Mouse (Mus musculus) lung, embryonic 16.5 days (tissue): Measurements from ENCODE around the gene Trim24. TPM values are rescaled to one million over a fixed set of nuclear protein-coding genes. Genes with fewer than 3 reads are reported as not detected.
A peak's percentile ranks its signal among the peaks of the same experiment; 100 is the strongest.

ENCODE experiments used
- ATAC-seq: fragments of 200-750 bp; cut with Nextera tagmentation; 2 replicates; pipeline ENCODE4 v1.8.0; 2017; ENCODE audit warnings: low read depth, mild to moderate bottlenecking, moderate library complexity
- H3K27ac ChIP-seq: fragments of 300-500 bp; sonication (generic); 2 replicates; pipeline ENCODE4 v1.5.1; 2014; ENCODE audit warnings: mild to moderate bottlenecking, control low read depth, low read length
- H3K27me3 ChIP-seq: fragments of 300-500 bp; sonication (generic); 2 replicates; pipeline ENCODE4 v1.6.1; 2014; ENCODE audit warnings: low read depth, low read length, mixed read lengths; ENCODE audit not compliant: control insufficient read depth, insufficient read depth
- H3K36me3 ChIP-seq: fragments of 300-500 bp; sonication (generic); 2 replicates; pipeline ENCODE4 v1.6.1; 2014; ENCODE audit warnings: low read length; ENCODE audit not compliant: control insufficient read depth, insufficient read depth
- H3K4me1 ChIP-seq: fragments of 300-500 bp; sonication (generic); replicated peaks from 2 replicates; pipeline ENCODE4 v1.6.1; 2014; ENCODE audit warnings: low read length, mixed read lengths; ENCODE audit not compliant: control insufficient read depth, insufficient read depth
- H3K4me2 ChIP-seq: fragments of 300-500 bp; sonication (generic); 2 replicates; pipeline ENCODE4 v1.6.1; 2014; ENCODE audit warnings: low read depth, low read length, control low read depth
- H3K4me3 ChIP-seq: fragments of 300-500 bp; sonication (generic); 2 replicates; pipeline ENCODE4 v1.5.1; 2014; ENCODE audit warnings: mild to moderate bottlenecking, low read length, control low read depth
- H3K9ac ChIP-seq: fragments of 300-500 bp; sonication (generic); 2 replicates; pipeline ENCODE4 v1.6.1; 2014; ENCODE audit warnings: low read length, control low read depth
- H3K9me3 ChIP-seq: fragments of 300-500 bp; sonication (generic); 2 replicates; pipeline ENCODE4 v1.6.1; 2016; ENCODE audit warnings: low read length; ENCODE audit not compliant: control insufficient read depth
- WGBS: fragments of 180-500 bp; shearing (Covaris S2); extraction: QIAGEN DNeasy Blood & Tissue Kit; methylation state at CpG from one replicate; pipeline ENCODE4 v1.1.7; 2014; 5-methylcytosine and 5-hydroxymethylcytosine counted together
- polyA plus RNA-seq: library from polyadenylated mRNA; unstranded; fragments of >200 nt; fragmentation: Nextera tagmentation; extraction: Ambion mirVana; gene quantifications from 2 replicates; pipeline ENCODE4 v1.2.1, GENCODE M21; 2015

Trim24 gene
- polyA plus RNA-seq, 1 experiment from 2014 or later, result 10.0 TPM

DNA sequence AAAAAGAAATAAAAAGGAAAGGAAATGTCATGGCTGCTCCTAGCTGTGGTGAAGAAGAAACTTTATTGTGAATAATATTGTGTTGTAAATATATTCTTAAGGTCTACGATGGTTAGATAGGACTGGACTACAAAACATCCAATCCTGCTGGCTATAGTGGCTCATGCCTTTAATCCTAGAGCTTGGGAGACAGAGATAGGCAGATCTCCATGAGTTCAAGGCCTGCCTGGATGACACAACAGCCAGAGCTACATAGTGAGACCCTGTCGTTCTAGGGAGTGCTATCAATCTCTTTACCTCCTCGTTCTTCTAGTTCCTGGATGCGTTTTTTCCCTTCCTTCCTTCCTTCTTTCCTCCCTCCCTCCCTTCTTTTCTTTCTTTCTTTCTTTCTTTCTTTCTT is 12.5 kb upstream of the Trim24 start:
- Histone ChIP-seq H3K27ac (no peak overlapping the region), H3K36me3 (no peaks in the 10 kb centered on the region), H3K4me2 (no peak overlapping the region), H3K27me3 (no peaks in the 10 kb centered on the region), H3K9me3 (no peaks in the 10 kb centered on the region), H3K4me3 (no peak overlapping the region), H3K4me1 (no peaks in the 10 kb centered on the region), H3K9ac (no peak overlapping the region)
- WGBS, result 76% methylated on average over 4 of the region's 4 CpGs
- no peak for ATAC-seq

DNA sequence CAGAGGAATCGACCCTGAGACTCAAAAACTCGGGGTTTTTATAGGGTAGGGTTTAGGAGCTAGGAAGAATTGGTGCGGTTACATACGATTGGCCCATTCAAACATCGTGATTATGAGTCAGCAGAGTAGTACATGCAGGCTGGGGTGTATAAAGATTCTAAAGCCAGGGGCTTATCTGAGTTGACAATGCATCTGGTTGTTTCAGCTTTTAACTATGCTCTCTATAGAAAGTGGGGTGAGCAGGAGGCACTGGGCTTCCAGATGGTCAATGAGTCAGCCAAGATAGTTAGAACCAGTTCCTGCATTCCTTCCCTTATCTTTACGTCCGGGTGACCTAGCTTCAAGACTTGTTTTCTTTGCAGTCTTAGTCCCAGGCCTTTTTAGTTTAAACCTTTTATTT is 7.7 kb upstream of the Trim24 start:
- no peak overlapping the region for H3K4me2 ChIP-seq
- H3K4me1 ChIP-seq, result no peaks in the 10 kb centered on the region
- WGBS, result 74% methylated on average over 7 of the region's 7 CpGs
- H3K9me3 ChIP-seq, result no peaks in the 10 kb centered on the region
- H3K27me3 ChIP-seq, result no peaks in the 10 kb centered on the region
- H3K4me3 ChIP-seq, result no peak overlapping the region
- H3K36me3 ChIP-seq, result no peaks in the 10 kb centered on the region
- no peak overlapping the region for H3K9ac ChIP-seq
- H3K27ac ChIP-seq, result no peak overlapping the region
- no peak for ATAC-seq

GRCm38 (mm10) chr6:37863961-37864730 is 6.5 kb upstream of the Trim24 start:
- no peak overlapping the region for H3K9ac ChIP-seq
- ATAC-seq, result no peak
- H3K4me1 ChIP-seq, result no peaks in the 10 kb centered on the region
- no peak overlapping the region for H3K27ac ChIP-seq
- no peaks in the 10 kb centered on the region for H3K9me3 ChIP-seq
- 83% methylated on average over 2 of the region's 2 CpGs for WGBS
- H3K36me3 ChIP-seq, result no peaks in the 10 kb centered on the region
- no peak overlapping the region for H3K4me2 ChIP-seq
- H3K27me3 ChIP-seq, result no peaks in the 10 kb centered on the region
- no peak overlapping the region for H3K4me3 ChIP-seq

GRCm38 (mm10) chr6:37871137-37871851 is 683 bp downstream of the Trim24 start:
- H3K36me3 ChIP-seq, result peaks cover 9% of the 10 kb centered on the region
- H3K27me3 ChIP-seq, result no peaks in the 10 kb centered on the region
- peak overlapping the region; percentile 96 for H3K9ac ChIP-seq
- WGBS, result 0% methylated on average over 58 of the region's 70 CpGs
- H3K4me1 ChIP-seq, result no peaks in the 10 kb centered on the region
- peaks cover 32% of the 10 kb centered on the region for H3K9me3 ChIP-seq
- peak overlapping the region; percentile 97 for H3K27ac ChIP-seq
- H3K4me2 ChIP-seq, result peak overlapping the region; percentile 53
- H3K4me3 ChIP-seq, result peak overlapping the region; percentile 90
- ATAC-seq, result peak; percentile 35

DNA sequence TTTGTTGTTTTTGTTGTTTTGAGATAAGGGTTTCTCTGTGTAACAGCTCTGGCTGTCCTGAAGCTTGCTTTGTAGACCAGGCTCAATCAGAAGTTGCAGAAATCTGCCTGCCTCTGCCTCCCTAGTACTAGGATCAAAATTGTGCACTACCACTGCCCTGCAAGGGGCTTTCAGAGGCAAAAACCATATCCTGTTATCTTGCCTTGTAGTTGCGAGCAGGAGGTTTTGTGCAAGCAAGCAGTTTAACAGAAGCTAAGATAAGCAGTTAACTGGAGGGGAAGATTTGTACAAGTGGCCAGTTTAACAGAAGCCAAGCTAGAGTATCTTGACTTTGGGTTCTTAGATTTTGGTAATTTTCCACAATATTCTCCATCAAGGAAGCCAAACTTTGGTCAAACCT is 2.2 kb downstream of the Trim24 start:
- Histone ChIP-seq H3K4me3 (no peak overlapping the region), H3K27me3 (no peaks in the 10 kb centered on the region), H3K4me2 (no peak overlapping the region), H3K9me3 (peaks cover 35% of the 10 kb centered on the region), H3K9ac (no peak overlapping the region), H3K27ac (no peak overlapping the region), H3K4me1 (no peaks in the 10 kb centered on the region), H3K36me3 (peaks cover 15% of the 10 kb centered on the region)
- 96% methylated on average over 1 of the region's 1 CpGs for WGBS
- ATAC-seq, result no peak

DNA sequence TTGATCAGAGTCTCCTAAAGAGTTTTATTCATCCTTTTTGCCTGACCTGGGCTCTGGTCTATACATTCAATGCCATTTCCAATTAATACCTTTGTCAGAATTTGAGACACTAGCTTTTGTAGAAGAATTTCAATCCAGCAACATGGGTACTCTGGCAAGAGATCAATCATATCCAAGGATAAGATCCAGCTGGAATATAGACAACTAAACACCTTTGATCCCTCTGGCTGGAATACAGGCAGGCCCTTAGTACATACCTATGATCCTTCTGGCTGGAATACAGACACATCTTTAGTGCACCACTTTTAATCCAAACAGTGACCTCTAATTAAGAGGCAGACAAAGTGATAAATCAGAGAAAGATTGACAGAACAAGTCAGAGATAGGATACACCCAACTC is 3.1 kb downstream of the Trim24 start:
- Histone ChIP-seq H3K4me3 (no peak overlapping the region), H3K9me3 (peaks cover 35% of the 10 kb centered on the region), H3K4me1 (no peaks in the 10 kb centered on the region), H3K36me3 (peaks cover 15% of the 10 kb centered on the region), H3K27ac (no peak overlapping the region), H3K27me3 (no peaks in the 10 kb centered on the region), H3K9ac (no peak overlapping the region), H3K4me2 (no peak overlapping the region)
- no peak for ATAC-seq

DNA sequence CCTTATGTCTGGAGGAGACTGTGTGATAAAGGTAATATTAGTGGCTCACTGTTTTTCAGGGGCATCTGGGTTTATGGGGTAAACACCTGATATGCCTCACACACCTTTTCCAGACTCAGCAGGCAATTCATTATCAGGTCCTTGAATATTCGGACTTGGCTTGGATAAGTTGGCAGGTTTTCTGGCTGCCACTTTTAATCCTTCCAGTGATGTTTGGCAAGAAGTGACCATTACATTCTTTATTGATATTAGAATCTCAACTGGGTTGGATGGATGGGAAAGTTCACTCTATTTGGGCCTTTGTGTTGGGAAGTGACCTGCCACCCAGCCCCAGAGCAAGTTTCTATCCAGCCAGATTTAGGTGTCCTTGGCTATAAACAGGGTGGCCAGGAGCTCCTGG is 7.6 kb downstream of the Trim24 start:
- Histone ChIP-seq H3K4me1 (no peaks in the 10 kb centered on the region), H3K27me3 (no peaks in the 10 kb centered on the region), H3K9ac (no peak overlapping the region), H3K9me3 (peaks cover 36% of the 10 kb centered on the region), H3K27ac (no peak overlapping the region), H3K36me3 (peaks cover 20% of the 10 kb centered on the region), H3K4me3 (no peak overlapping the region), H3K4me2 (no peak overlapping the region)
- ATAC-seq, result no peak
- 74% methylated on average over 1 of the region's 1 CpGs for WGBS

GRCm38 (mm10) chr6:37880586-37880985 is 10.0 kb downstream of the Trim24 start:
- H3K9ac ChIP-seq, result no peak overlapping the region
- 94% methylated on average over 3 of the region's 3 CpGs for WGBS
- no peaks in the 10 kb centered on the region for H3K27me3 ChIP-seq
- H3K4me1 ChIP-seq, result no peaks in the 10 kb centered on the region
- peaks cover 16% of the 10 kb centered on the region for H3K36me3 ChIP-seq
- H3K9me3 ChIP-seq, result peaks cover 17% of the 10 kb centered on the region
- ATAC-seq, result no peak
- no peak overlapping the region for H3K4me2 ChIP-seq
- no peak overlapping the region for H3K27ac ChIP-seq
- no peak overlapping the region for H3K4me3 ChIP-seq

DNA sequence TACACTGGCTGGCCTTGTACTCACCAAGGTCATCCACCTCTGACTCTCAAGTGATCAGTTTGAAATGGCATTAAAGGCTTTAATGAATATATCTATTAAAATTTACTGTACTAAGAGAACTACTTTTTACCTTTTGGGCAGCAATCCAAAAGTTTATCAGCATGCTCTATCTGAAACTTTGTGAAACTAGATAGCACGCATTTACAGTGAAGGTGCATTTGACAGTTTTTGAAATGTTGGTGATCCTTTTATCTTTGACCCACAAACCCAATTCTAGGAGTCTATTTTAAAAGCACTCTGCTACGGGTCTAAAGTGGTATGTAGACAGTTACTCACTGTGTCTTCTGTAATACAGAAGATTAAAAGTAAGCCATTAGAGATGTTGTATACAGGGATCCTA is 23.0 kb downstream of the Trim24 start:
- no peak overlapping the region for H3K4me2 ChIP-seq
- no peaks in the 10 kb centered on the region for H3K27me3 ChIP-seq
- H3K36me3 ChIP-seq, result peaks cover under 1% of the 10 kb centered on the region; the same call in 1 of the 2 replicates
- peaks cover 9% of the 10 kb centered on the region for H3K4me1 ChIP-seq
- WGBS, result 72% methylated on average over 2 of the region's 2 CpGs
- no peak for ATAC-seq
- no peak overlapping the region for H3K27ac ChIP-seq
- H3K9ac ChIP-seq, result no peak overlapping the region
- no peak overlapping the region for H3K4me3 ChIP-seq
- no peaks in the 10 kb centered on the region for H3K9me3 ChIP-seq
